Mouse (Mus musculus): ENCODE results near the gene Macrod2. TPM values are rescaled to one million over a fixed set of nuclear protein-coding genes. Genes with fewer than 3 reads are reported as not detected.
A peak's percentile ranks its signal among the peaks of the same experiment; 100 is the strongest.

Macrod2 gene
- polyA plus RNA-seq, 1 experiment from 2014 or later, result 49.2 TPM

DNA sequence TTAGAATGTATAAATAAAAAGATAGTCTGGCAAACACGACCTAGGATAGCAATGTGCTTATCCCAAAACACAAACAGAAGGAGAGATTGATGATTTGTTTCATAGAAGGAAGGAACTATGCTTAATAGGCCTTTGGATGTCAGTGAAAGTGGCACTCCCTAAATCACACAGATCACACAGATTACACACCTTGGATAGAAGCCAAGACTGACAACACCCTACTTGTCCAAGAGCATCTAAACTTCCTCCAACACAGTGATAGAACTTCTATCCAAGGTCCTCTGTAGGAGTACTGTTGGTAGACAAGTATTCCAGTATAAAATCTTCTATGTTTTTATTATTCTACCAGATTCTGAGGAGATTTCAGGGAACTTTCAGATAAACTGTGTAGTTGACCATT lies 1567.8 kb downstream of the Macrod2 start:
- no peak overlapping the region for H3K9ac ChIP-seq (ENCODE audit: low read length)
- H3K4me3 ChIP-seq (ENCODE audit: low read depth, low read length), result no peak overlapping the region
- no peaks in the 10 kb centered on the region for H3K36me3 ChIP-seq (ENCODE audit: control insufficient read depth, insufficient read depth, low read length)
- 67% methylated on average over 1 of the region's 1 CpGs for WGBS
- no peak for DNase-seq (ENCODE audit: low spot score)
- no peak overlapping the region for H3K27ac ChIP-seq (ENCODE audit: low read depth, low read length)
- H3K4me2 ChIP-seq (ENCODE audit: low read length), result no peak overlapping the region
- no peak for ATAC-seq
- no peaks in the 10 kb centered on the region for H3K27me3 ChIP-seq (replicated peaks; ENCODE audit: control insufficient read depth, insufficient read depth, low read length)
- no peaks in the 10 kb centered on the region for H3K9me3 ChIP-seq (replicated peaks; ENCODE audit: control insufficient read depth, low read length)
- no peaks in the 10 kb centered on the region for H3K4me1 ChIP-seq (ENCODE audit: control insufficient read depth, insufficient read depth, low read length)

DNA sequence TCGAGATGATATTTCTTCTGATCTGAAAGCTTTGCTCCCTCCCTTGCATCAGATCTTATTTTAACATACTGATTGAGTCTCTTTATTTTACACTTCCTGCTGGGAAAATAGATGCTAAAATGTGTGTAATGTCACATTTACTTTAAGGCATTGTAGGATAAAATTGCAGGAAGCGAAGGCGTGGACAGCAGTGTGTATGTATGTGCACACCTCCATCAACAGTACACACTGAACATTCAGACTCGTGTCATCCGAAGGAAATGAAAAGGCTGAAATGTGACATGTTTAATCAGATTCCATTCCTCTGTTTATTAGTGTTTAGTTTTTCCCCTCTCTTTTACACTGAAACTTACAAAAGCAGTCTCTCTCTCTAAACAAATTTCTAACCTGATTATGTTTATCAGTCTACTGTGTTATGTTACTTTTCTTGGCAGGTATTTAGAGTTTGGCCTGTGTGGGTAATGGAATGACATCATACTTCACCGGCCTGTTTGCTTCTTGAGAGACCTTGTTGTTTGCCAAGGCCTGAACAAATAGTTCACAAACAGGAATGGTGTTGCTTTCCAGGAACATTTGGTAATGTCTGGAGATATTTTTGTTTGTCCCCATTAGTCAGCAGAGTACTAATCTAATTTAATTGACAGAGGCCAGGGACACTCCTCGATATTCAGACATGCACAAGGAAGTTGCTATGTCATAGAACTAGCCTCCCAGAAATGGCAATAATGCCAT lies 1588.7 kb downstream of the Macrod2 start:
- DNase-seq (ENCODE audit: low spot score) (peak; percentile 56), ATAC-seq (peak; percentile 63)
- no peaks in the 10 kb centered on the region for H3K4me1 ChIP-seq (ENCODE audit: control insufficient read depth, insufficient read depth, low read length)
- no peak overlapping the region for H3K27ac ChIP-seq (ENCODE audit: low read depth, low read length)
- H3K9me3 ChIP-seq (replicated peaks; ENCODE audit: control insufficient read depth, low read length), result no peaks in the 10 kb centered on the region
- no peak overlapping the region for H3K4me3 ChIP-seq (ENCODE audit: low read depth, low read length)
- H3K4me2 ChIP-seq (ENCODE audit: low read length), result no peak overlapping the region
- WGBS, result 64% methylated on average over 7 of the region's 7 CpGs
- H3K9ac ChIP-seq (ENCODE audit: low read length), result no peak overlapping the region
- H3K36me3 ChIP-seq (ENCODE audit: control insufficient read depth, insufficient read depth, low read length), result no peaks in the 10 kb centered on the region
- H3K27me3 ChIP-seq (replicated peaks; ENCODE audit: control insufficient read depth, insufficient read depth, low read length), result no peaks in the 10 kb centered on the region

DNA sequence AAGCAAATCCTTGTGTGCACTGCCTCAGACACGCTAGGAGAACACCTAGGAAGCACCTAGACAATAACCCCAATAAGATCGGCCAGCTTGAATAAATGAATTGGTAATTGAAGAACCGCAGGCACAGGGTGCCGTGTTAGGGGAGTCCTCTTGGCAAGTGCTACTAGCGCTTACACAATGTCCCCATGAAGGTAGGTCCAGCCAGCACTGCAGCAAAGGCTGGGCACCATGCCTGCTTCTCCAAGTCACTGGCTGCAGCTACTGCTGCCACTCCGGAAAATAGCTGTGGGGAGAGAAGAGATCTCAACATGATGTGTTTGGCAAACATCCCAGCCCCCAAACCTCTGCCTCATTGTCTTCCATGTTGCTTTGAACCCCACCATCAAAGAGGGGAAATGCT lies 1603.8 kb downstream of the Macrod2 start:
- WGBS, result 40% methylated on average over 6 of the region's 6 CpGs

DNA sequence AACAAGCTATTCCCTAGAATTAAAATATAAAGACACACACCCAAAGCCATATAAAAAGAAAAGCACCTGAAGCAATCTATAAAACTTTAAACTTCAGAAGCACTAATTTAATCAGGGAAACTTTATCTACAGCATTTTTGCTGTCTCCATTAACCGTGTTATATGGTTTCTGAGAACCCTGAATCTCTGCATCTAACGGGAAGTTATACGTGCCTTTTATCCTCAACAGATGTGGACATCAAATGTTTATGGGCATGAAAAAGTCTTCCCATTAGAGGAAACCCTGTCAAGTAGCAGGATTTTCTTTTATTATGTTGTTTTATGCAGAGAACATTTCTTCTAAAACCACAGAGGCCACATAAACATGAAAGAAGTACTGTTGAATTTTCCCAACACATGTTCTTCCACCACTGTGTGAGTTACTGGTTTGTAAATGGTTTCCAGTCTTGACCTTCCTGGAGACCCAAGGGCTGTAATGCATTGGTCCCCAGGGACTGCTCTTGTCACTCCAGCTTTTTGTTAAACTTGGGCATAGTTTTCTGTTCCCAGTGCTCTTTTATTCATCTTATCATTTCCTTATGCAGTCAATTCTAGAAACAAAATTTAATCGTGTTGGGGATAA lies 1629.5 kb downstream of the Macrod2 start:
- whole genome bisulfite sequencing, result 91% methylated on average over 4 of the region's 4 CpGs
- no peaks in the 10 kb centered on the region for H3K4me1 ChIP-seq (ENCODE audit: control insufficient read depth, insufficient read depth, low read length)

More for the DNA sequence above, 1603.8 kb downstream of the Macrod2 start:
- Histone ChIP-seq H3K4me1 (ENCODE audit: control insufficient read depth, insufficient read depth, low read length) (no peaks in the 10 kb centered on the region), H3K36me3 (ENCODE audit: control insufficient read depth, insufficient read depth, low read length) (no peaks in the 10 kb centered on the region), H3K4me3 (ENCODE audit: low read depth, low read length) (no peak overlapping the region), H3K27ac (ENCODE audit: low read depth, low read length) (no peak overlapping the region), H3K9ac (ENCODE audit: low read length) (no peak overlapping the region), H3K4me2 (ENCODE audit: low read length) (no peak overlapping the region), H3K27me3 (replicated peaks; ENCODE audit: control insufficient read depth, insufficient read depth, low read length) (no peaks in the 10 kb centered on the region), H3K9me3 (replicated peaks; ENCODE audit: control insufficient read depth, low read length) (no peaks in the 10 kb centered on the region)
- ATAC-seq (peak; percentile 89), DNase-seq (ENCODE audit: low spot score) (peak; percentile 80)

DNA sequence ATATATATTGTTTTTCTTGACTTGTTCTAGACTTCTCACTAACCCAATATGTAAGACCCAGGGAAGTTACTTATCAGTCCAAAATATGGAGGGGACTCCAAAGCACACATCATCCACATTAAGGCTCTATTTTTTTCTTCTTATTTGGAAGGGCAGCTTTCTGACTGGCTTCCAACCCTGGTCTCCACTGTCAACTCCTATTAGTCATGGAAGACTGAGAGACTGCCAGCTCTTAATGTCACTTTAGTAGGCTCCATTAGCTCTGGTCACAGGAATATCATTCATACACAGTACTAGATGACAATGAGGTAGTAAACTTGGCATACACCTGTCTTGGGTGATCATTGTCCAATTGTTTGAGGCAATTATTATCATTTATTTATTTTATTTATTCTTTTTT lies 1631.6 kb downstream of the Macrod2 start:
- Histone ChIP-seq H3K36me3 (ENCODE audit: control insufficient read depth, insufficient read depth, low read length) (no peaks in the 10 kb centered on the region), H3K4me3 (ENCODE audit: low read depth, low read length) (no peak overlapping the region)
- no peak for DNase-seq (ENCODE audit: low spot score)

More for the DNA sequence above, 1629.5 kb downstream of the Macrod2 start:
- no peaks in the 10 kb centered on the region for H3K9me3 ChIP-seq (replicated peaks; ENCODE audit: control insufficient read depth, low read length)
- no peak overlapping the region for H3K27ac ChIP-seq (ENCODE audit: low read depth, low read length)
- H3K4me2 ChIP-seq (ENCODE audit: low read length), result no peak overlapping the region
- no peak overlapping the region for H3K4me3 ChIP-seq (ENCODE audit: low read depth, low read length)
- no peaks in the 10 kb centered on the region for H3K27me3 ChIP-seq (replicated peaks; ENCODE audit: control insufficient read depth, insufficient read depth, low read length)
- H3K9ac ChIP-seq (ENCODE audit: low read length), result no peak overlapping the region
- DNase-seq (ENCODE audit: low spot score) (no peak), ATAC-seq (no peak)
- no peaks in the 10 kb centered on the region for H3K36me3 ChIP-seq (ENCODE audit: control insufficient read depth, insufficient read depth, low read length)

DNA sequence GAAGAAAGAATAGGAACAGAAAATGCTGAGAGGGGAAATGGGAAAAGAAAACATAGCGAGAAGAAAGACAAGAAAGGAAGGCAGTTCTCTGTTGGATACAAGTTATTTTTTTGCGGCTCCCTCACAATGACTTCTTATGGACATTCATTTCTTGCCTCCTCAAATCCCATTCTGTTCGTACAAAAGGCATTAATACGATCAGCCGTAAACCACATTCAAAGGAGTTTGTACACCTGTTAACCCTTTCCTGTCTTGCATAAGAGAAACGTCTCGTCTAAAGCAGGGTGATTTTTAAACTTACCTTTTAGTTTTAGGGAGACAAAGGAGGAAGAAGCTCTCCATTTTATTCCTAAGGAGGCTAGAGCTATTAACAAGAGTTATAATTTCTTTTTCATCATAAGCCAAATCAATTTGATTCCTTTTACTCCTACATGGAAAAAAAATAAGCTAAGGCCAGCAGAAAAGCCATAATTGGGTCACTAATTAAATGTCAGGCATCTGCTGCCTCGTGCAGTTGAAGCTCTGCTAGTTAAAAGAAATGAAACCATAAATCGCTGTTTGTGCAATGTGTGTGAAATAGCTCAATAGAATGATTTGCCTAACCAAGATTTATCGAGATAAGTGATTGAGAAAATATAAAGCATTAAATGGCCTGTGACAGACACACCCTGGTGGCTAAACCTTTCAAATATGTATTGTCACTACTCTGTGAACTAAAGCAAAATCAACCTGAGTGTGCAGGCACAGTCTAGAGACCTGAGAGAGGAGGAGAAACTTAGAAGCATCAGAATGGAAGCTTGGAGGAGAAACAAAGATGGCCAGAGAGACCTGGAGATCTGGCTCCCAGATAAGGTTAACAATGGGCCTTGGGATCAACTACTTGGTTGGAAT lies 1635.9 kb downstream of the Macrod2 start:
- H3K27ac ChIP-seq (ENCODE audit: low read depth, low read length), result no peak overlapping the region
- H3K4me2 ChIP-seq (ENCODE audit: low read length), result no peak overlapping the region
- no peaks in the 10 kb centered on the region for H3K9me3 ChIP-seq (replicated peaks; ENCODE audit: control insufficient read depth, low read length)
- no peak overlapping the region for H3K4me3 ChIP-seq (ENCODE audit: low read depth, low read length)
- H3K27me3 ChIP-seq (replicated peaks; ENCODE audit: control insufficient read depth, insufficient read depth, low read length), result no peaks in the 10 kb centered on the region
- peak; percentile 46 for DNase-seq (ENCODE audit: low spot score)
- WGBS, result 6% methylated on average over 10 of the region's 10 CpGs
- H3K9ac ChIP-seq (ENCODE audit: low read length), result no peak overlapping the region
- no peaks in the 10 kb centered on the region for H3K36me3 ChIP-seq (ENCODE audit: control insufficient read depth, insufficient read depth, low read length)
- peaks cover 8% of the 10 kb centered on the region; the same call in 1 of the 2 replicates for H3K4me1 ChIP-seq (ENCODE audit: control insufficient read depth, insufficient read depth, low read length)
- no peak for ATAC-seq

More for the DNA sequence above, 1631.6 kb downstream of the Macrod2 start:
- Histone ChIP-seq H3K4me2 (ENCODE audit: low read length) (no peak overlapping the region), H3K9me3 (replicated peaks; ENCODE audit: control insufficient read depth, low read length) (no peaks in the 10 kb centered on the region), H3K27ac (ENCODE audit: low read depth, low read length) (no peak overlapping the region), H3K9ac (ENCODE audit: low read length) (no peak overlapping the region), H3K4me1 (ENCODE audit: control insufficient read depth, insufficient read depth, low read length) (peaks cover 8% of the 10 kb centered on the region; the same call in 1 of the 2 replicates), H3K27me3 (replicated peaks; ENCODE audit: control insufficient read depth, insufficient read depth, low read length) (no peaks in the 10 kb centered on the region)
- ATAC-seq, result no peak

DNA sequence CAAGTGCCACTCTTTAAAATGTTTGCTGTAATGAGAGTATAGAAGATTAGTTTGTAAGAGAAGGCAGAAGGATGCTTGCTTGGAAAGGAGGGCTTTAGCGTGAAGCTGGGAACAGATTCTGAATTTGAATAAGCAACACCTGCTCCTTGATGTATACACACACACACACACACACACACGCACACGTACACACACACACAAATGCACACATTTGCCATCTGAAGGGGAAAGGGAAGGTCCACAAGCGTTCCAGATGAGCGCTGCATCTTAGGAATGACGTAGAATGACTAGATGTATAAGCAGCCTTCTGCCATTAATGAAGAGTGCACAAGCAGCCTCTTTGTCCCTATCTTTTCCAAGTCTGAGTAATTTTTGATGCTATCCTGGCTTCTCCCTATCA lies 1660.5 kb downstream of the Macrod2 start:
- peak; percentile 50 for DNase-seq (ENCODE audit: low spot score)
- Histone ChIP-seq H3K36me3 (ENCODE audit: control insufficient read depth, insufficient read depth, low read length) (no peaks in the 10 kb centered on the region), H3K9ac (ENCODE audit: low read length) (no peak overlapping the region), H3K4me3 (ENCODE audit: low read depth, low read length) (no peak overlapping the region), H3K27ac (ENCODE audit: low read depth, low read length) (no peak overlapping the region; the same call in 1 of the 2 replicates), H3K27me3 (replicated peaks; ENCODE audit: control insufficient read depth, insufficient read depth, low read length) (no peaks in the 10 kb centered on the region), H3K4me2 (ENCODE audit: low read length) (no peak overlapping the region), H3K9me3 (replicated peaks; ENCODE audit: control insufficient read depth, low read length) (no peaks in the 10 kb centered on the region), H3K4me1 (ENCODE audit: control insufficient read depth, insufficient read depth, low read length) (peaks cover 14% of the 10 kb centered on the region)
- ATAC-seq, result no peak
- 69% methylated on average over 6 of the region's 6 CpGs for WGBS

DNA sequence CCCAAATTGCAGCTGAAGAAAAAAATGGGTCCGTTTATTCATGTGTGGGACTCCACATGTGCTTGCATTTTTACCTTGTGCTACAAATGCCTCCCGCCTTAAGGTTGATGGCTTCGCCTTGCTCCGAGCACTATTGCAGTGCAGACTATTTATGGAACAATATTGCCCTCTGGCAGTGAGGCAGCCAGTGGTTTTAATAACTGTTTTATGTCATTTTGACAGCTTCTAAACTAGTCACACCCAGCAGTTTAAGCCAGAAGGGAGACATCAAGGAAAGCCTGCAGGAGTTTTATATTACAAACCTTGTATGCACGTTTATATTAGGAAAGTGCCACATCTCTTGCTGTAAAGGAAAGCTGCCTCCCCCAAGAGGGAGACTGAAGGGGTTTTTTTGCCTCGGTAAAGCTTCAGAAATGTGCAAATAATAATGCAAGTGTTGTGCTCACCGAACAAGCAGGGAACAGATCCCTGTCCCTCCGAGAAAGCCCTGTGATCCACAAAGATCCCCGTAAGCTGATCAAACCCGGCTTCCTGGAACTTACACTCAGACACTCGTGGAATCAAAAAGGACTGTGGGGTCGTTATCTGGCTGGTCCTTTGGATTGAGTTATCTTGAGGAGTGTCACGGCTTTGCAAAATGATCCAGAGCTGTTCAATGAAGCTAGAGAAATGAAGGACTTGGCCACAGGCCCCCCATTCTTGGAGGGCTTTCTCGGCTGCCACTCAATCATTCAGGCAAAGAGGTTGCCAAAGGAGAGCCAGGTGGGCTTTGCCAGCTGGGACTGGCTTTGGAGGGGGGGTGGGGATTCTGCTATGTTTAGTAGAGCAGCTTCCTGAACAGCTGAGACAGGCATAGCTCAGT lies 1663.0 kb downstream of the Macrod2 start:
- H3K4me2 ChIP-seq (ENCODE audit: low read length), result peak overlapping the region; percentile 18; the same call in 1 of the 2 replicates
- H3K9ac ChIP-seq (ENCODE audit: low read length), result no peak overlapping the region
- 35% methylated on average over 14 of the region's 14 CpGs for WGBS
- no peaks in the 10 kb centered on the region for H3K27me3 ChIP-seq (replicated peaks; ENCODE audit: control insufficient read depth, insufficient read depth, low read length)
- no peaks in the 10 kb centered on the region for H3K9me3 ChIP-seq (replicated peaks; ENCODE audit: control insufficient read depth, low read length)
- peak; percentile 88 for DNase-seq (ENCODE audit: low spot score)
- H3K36me3 ChIP-seq (ENCODE audit: control insufficient read depth, insufficient read depth, low read length), result no peaks in the 10 kb centered on the region
- H3K4me1 ChIP-seq (ENCODE audit: control insufficient read depth, insufficient read depth, low read length), result peaks cover 14% of the 10 kb centered on the region
- H3K4me3 ChIP-seq (ENCODE audit: low read depth, low read length), result no peak overlapping the region
- H3K27ac ChIP-seq (ENCODE audit: low read depth, low read length), result peak overlapping the region; percentile 34; the same call in 1 of the 2 replicates
- ATAC-seq, result peak; percentile 93

Data from forebrain, embryonic 14.5 days (tissue).